Mouse (Mus musculus) gastrocnemius, postnatal 14 days (tissue): ENCODE results near the gene Apoe. TPM values are rescaled to one million over a fixed set of nuclear protein-coding genes. Genes with fewer than 3 reads are reported as not detected.

Experiments used
- DNase-seq: peaks from one replicate; pipeline ENCODE4 v3.0.0; 2021; ENCODE audit warnings: mixed read lengths
- intact Hi-C: fragments of 180-260 bp; cut with DNase I; formaldehyde crosslinking; loops from one replicate; pipeline ENCODE4 v1.15.1; 2025; ENCODE audit warnings: low total_unique reads
- long read RNA-seq, 2 experiments: library from polyadenylated mRNA; stranded (forward); transcript quantifications; one replicate each; pipeline ENCODE4 v2.0.0; 2021
- total RNA-seq, 2 experiments: library from RNA; stranded (reverse); gene quantifications; 2 replicates each; pipeline ENCODE4 v1.2.3; 2021

Apoe gene
- 10 to 100 TPM; 56.6 to 84.2 TPM for total RNA-seq
- long read RNA-seq, experiment 1, transcript Apoe-206 (4 exons, 1,408 nt): major isoform, 69 of 118 reads
- long read RNA-seq, experiment 1, partial matches to known transcripts: 0 of 118 reads
- long read RNA-seq, experiment 1, other reads (novel, unspliced or antisense): 45 of 118 reads
- long read RNA-seq, experiment 2, transcript Apoe-206 (4 exons, 1,408 nt): major isoform, 127 of 222 reads
- long read RNA-seq, experiment 2, partial matches to known transcripts: 3 of 222 reads
- long read RNA-seq, experiment 2, other reads (novel, unspliced or antisense): 91 of 222 reads

GRCm38 (mm10) chr7:19698907-19699826 is at the start of gene Apoe:
Gene Apoe (minus strand): TSS chr7:19699188.
- intact Hi-C loops: no loop called here
- DNase-seq: peak; percentile 42

GRCm38 (mm10) chr7:19747420-19748218 is 48.6 kb upstream of the Apoe start:
- no peak for DNase-seq
- intact Hi-C loops: no loop called here

- intact Hi-C loops: no loop called here
Observed at GRCm38 (mm10) chr7:19746426-19747201, 47.6 kb upstream of the Apoe start.

GRCm38 (mm10) chr7:19745971-19746370 is 47.0 kb upstream of the Apoe start:
- no peak for DNase-seq
- intact Hi-C loops: no loop called here

More at GRCm38 (mm10) chr7:19746426-19747201, 47.6 kb upstream of the Apoe start:
- no peak for DNase-seq

GRCm38 (mm10) chr7:19744590-19745385 is 45.8 kb upstream of the Apoe start:
- intact Hi-C loops: no loop called here
- DNase-seq: no peak

GRCm38 (mm10) chr7:19743791-19744190 is 44.8 kb upstream of the Apoe start:
- intact Hi-C loops: no loop called here
- no peak for DNase-seq

- no peak for DNase-seq
- intact Hi-C loops: no loop called here
Observed at GRCm38 (mm10) chr7:19742468-19742867, 43.5 kb upstream of the Apoe start.

GRCm38 (mm10) chr7:19741329-19742031 is 42.5 kb upstream of the Apoe start:
- intact Hi-C loops: no loop called here
- DNase-seq: no peak

GRCm38 (mm10) chr7:19740269-19740668 is 41.3 kb upstream of the Apoe start:
- no peak for DNase-seq
- intact Hi-C loops: no loop called here

- DNase-seq: no peak
- intact Hi-C loops: no loop called here
Observed at GRCm38 (mm10) chr7:19738771-19739170, 39.8 kb upstream of the Apoe start.

- DNase-seq: no peak
- intact Hi-C loops: no loop called here
Observed at GRCm38 (mm10) chr7:19736389-19737057, 37.5 kb upstream of the Apoe start.

GRCm38 (mm10) chr7:19734178-19734666 is 35.2 kb upstream of the Apoe start:
- intact Hi-C loops: no loop called here
- DNase-seq: no peak

GRCm38 (mm10) chr7:19726541-19726940 is 27.6 kb upstream of the Apoe start:
- intact Hi-C loops: no loop called here
- no peak for DNase-seq

GRCm38 (mm10) chr7:19724167-19724566 is 25.2 kb upstream of the Apoe start:
- no peak for DNase-seq
- intact Hi-C loops: no loop called here

GRCm38 (mm10) chr7:19722754-19723195 is 23.8 kb upstream of the Apoe start:
- DNase-seq: no peak
- intact Hi-C loops: no loop called here

GRCm38 (mm10) chr7:19719200-19719599 is 20.2 kb upstream of the Apoe start:
- intact Hi-C loops: no loop called here
- no peak for DNase-seq
